Mouse (Mus musculus) retina, postnatal 7 days (tissue): ENCODE data around the gene Gm35315.
"Not testable (repeated sequence)": the region's sequence is repeated elsewhere in the genome, so short reads cannot be mapped to it uniquely, and the experiment has no call there.

Source experiments
- DNase-seq: peaks from one replicate; pipeline ENCODE4 v3.0.0-alpha.2; 2012; ENCODE audit warnings: low read depth, low spot score

Gm35315 gene

GRCm38 (mm10) chr5:110094030-110094846 lies at the start of gene Gm35315:
TSS of gene Gm35315 (minus strand) at chr5:110094420.
- peak; percentile 66 for DNase-seq

- no peak for DNase-seq
Measured at GRCm38 (mm10) chr5:110143007-110143406, 48.8 kb upstream of the Gm35315 start.

DNA sequence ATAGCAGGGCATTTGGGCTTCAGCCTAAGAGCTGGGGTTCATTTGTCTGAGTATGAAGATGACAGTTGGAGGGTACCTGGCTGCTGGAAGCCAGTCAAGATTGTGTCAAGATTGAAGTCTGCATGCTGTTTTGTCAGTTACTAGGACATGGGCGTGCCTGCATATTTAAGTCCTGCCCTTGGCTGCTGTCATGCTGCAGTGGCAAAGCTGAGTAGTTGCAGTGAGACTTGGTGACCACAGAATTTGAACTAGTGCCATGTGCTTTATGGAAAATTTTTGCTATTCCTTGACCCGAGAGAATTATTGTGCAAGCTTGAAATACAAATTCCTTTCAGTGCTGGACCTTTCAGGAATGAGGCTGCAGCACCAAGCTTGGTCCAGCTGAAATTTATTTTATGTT lies 48.1 kb upstream of the Gm35315 start:
- DNase-seq: no peak

DNA sequence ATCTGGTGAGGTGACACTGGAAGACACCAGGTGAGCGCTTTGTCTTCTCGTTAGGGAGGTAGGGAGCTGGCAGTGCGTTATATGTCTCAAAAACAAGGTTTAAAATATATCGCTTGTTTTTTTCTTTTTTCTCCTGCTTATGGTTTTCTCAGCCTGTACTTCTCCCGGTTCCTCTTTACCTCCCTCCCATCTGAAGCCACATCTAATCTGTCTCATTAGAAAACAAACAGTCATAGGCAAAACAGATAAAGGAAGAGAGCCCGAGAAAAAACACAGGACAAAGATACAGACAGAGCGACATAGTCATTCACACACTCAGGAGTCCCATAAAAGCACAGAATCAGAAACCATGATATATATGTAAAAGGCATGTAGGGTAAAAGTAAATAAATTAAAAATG lies 46.2 kb upstream of the Gm35315 start:
- no peak for DNase-seq

DNA sequence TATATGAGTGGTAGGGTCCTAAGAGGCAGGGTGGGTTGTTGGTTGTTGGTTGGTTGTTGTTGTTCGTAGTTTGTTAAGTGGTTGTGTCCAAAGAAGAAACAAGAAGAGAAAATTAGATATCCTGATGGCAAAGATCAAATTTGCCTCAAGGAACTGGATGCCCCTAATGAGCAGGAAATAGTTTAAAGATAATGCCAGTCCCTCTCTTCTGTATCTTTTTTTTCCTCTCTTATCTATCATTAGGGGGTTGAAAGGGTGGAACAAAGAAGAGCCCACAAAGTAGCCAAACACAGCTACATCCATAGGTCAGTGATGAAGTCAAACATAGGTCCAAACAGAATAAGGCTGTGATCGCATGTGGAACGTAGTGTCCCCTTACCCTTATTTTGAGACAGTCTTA lies 45.1 kb upstream of the Gm35315 start:
- DNase-seq: no peak

GRCm38 (mm10) chr5:110137816-110138215 lies 43.6 kb upstream of the Gm35315 start:
- no peak for DNase-seq

DNA sequence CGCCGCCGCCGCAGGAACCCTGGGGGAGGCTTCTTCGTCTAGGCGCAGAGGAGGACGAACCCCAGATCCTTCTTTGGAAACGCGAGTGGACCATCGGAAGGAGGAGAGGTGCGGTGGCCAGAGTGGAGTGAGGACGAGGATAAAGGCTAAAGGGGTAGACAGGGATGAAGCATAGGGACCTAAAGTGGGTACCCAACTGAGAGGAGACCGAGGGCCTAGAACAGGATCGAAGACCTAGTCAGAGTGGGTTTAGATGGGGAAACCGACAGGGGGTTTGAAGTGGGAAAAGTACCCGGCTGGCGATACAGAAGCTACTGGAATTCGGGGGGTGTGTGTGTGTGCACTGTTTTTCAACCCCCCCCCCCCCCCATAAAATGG lies 41.9 kb upstream of the Gm35315 start:
- DNase-seq: no peak

- peak; percentile 99 for DNase-seq
Measured at GRCm38 (mm10) chr5:110135293-110136086, 41.3 kb upstream of the Gm35315 start, which contains the start of gene Chfr. TSS of gene Chfr (plus strand) at chr5:110135842.

DNA sequence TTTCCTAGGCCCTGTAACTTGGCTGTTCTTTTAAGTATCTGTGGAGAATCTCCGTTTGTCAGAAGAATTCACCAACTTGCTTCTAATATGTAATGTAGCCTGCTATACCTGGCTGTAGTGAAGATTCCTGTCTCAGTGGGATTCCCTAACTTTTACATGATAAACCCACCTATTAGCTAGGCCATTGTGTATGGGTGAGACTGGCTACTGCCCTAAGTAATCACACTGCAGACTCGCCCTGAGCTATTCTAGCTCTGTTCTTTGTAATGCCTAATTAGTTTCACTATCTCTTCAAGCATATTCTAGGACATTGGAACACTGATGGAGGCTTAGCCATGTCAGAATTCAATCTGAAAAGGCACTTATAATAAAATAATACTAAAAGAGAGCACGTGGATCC lies 28.2 kb upstream of the Gm35315 start:
- not testable (repeated sequence) for DNase-seq

- DNase-seq: peak; percentile 83
Measured at GRCm38 (mm10) chr5:110109991-110110441, 15.8 kb upstream of the Gm35315 start, which contains the start of gene Zfp605. TSS of gene Zfp605 (plus strand) at chr5:110110092.

DNA sequence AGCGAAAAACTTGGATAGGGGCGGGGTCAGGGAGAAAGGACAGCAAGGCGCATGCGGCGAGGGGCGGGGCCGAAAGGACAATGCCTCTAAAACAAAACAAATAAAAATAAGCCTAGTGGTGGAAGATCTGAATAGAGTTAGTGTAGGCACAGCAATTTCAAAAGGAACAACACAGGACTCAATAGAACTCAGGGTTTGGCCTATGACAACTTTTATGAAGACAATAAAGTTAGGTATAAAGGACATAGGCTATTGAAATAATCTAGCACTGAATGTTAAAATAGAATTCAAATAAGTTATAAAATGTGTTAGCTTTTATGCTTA lies 14.0 kb upstream of the Gm35315 start:
- DNase-seq: no peak

- DNase-seq: peak; percentile 93
Measured at GRCm38 (mm10) chr5:110107581-110108304, 13.5 kb upstream of the Gm35315 start, which contains the start of gene Gtpbp6. TSS of gene Gtpbp6 (minus strand) at chr5:110108197.

GRCm38 (mm10) chr5:110106901-110107564 lies 12.8 kb upstream of the Gm35315 start:
- DNase-seq: no peak

GRCm38 (mm10) chr5:110106140-110106871 lies 12.1 kb upstream of the Gm35315 start:
- no peak for DNase-seq

- DNase-seq: no peak
Measured at GRCm38 (mm10) chr5:110104616-110105380, 10.6 kb upstream of the Gm35315 start.

DNA sequence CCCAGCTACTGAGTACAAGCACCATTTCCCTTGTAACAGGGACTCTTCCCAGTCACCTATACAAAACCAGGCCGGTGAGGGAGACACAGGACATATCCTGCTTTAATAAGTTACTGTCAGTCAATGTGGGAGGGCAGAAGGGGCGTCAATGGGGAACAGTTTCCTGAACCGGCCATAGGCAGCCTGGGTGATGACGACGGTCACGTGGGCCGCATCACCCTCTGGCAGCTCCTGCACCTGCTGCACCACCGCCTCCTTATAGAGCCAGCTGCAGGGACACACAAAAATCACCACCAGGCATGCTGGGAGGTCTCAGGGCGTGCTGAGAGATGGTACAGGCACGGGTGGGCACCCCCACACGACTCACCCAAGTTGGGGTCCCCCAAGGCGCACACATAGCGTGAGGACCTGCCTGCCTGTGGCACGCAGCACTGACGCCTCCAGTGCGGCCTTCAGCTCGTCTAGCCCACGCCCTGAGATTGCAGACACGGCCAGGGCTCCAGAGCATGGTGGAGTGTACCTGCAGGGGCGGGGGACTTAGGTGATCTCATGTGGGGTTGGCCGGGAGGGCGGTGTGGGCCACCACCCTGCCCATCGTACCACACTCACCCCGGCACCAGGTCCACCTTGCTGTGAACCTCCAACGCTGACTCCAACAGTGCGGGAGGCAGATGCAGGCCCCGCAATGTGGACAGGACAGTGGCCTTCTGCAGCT lies 9.8 kb upstream of the Gm35315 start:
- DNase-seq: no peak

GRCm38 (mm10) chr5:110102853-110103625 lies 8.8 kb upstream of the Gm35315 start:
- no peak for DNase-seq

- DNase-seq: no peak
Measured at GRCm38 (mm10) chr5:110102429-110102828, 8.2 kb upstream of the Gm35315 start.
